ENCODE assay signal across 7 mouse cellular contexts in genomic region chr6:29270961-29271360, GRCm38 (mm10). TPM values are rescaled to one million over a fixed set of nuclear protein-coding genes. Genes with fewer than 3 reads are reported as not detected.
A peak's percentile ranks its signal among the peaks of the same experiment; 100 is the strongest.
DNase-seq lines count a peak whose midpoint lies in the region; ATAC-seq and TF ChIP-seq lines count a peak whose summit lies in the region.

No protein-coding gene starts in this region.

- peak overlapping the region; percentile 51 for H3K4me2 ChIP-seq in intestine, embryonic 16.5 days (ENCODE audit: low read depth, low read length)
- no peak overlapping the region for H3K4me2 ChIP-seq in forebrain, embryonic 15.5 days (replicated peaks)
- no peak overlapping the region for H3K4me2 ChIP-seq in midbrain, embryonic 15.5 days

- no peak overlapping the region for H3K27ac ChIP-seq in ES-E14 (ENCODE audit: insufficient read depth, low read depth, low read length, poor library complexity, severe bottlenecking)
- peak overlapping the region; percentile 34 for H3K27ac ChIP-seq in intestine, embryonic 16.5 days (ENCODE audit: low read length)
- H3K27ac ChIP-seq in forebrain, embryonic 15.5 days (replicated peaks) = no peak overlapping the region
- H3K27ac ChIP-seq in midbrain, embryonic 15.5 days = no peak overlapping the region

- intact Hi-C loops in left cerebral cortex, postnatal 4 days (cut with DNase I) = loop anchor here (10.0 kb wide), 1 partner anchor 96 kb away; the partner anchor contains the start of gene Prrt4

- H3K36me3 ChIP-seq in ES-E14 (ENCODE audit: control insufficient read depth, insufficient read depth, low read length, poor library complexity, severe bottlenecking) = peaks cover 5% of the 10 kb centered on the region; the same call in 1 of the 2 replicates
- 0 out of 2 replicates have a peak, but pooled peaks cover 3% of the 10 kb centered on the region for H3K36me3 ChIP-seq in intestine, embryonic 16.5 days (ENCODE audit: control insufficient read depth, insufficient read depth, low read length)
- peaks cover 6% of the 10 kb centered on the region for H3K36me3 ChIP-seq in forebrain, embryonic 15.5 days
- H3K36me3 ChIP-seq in midbrain, embryonic 15.5 days (replicated peaks) = no peaks in the 10 kb centered on the region

- no peaks in the 10 kb centered on the region for H3K27me3 ChIP-seq in intestine, embryonic 16.5 days (replicated peaks; ENCODE audit: control insufficient read depth, insufficient read depth, low read length)
- H3K27me3 ChIP-seq in forebrain, embryonic 15.5 days = no peaks in the 10 kb centered on the region
- H3K27me3 ChIP-seq in midbrain, embryonic 15.5 days (replicated peaks) = no peaks in the 10 kb centered on the region

- DNase-seq in ES-E14 (ENCODE audit: low read depth, low spot score) = no peak
- peak; percentile 7 for DNase-seq in brain, adult 2 months (ENCODE audit: low read depth, low spot score)
- peak; percentile 74 for DNase-seq in lung, postnatal 10 days
- DNase-seq in left cerebral cortex, postnatal 4 days = no peak

- peaks cover 0 to 4% of the 10 kb centered on the region in 2 experiments; a peak in 1 of 4 replicates for H3K4me1 ChIP-seq in ES-E14 (ENCODE audit: control insufficient read depth in 2 of 2, insufficient read depth in 2 of 2, low read length in 2 of 2, poor library complexity in 1 of 2)
- H3K4me1 ChIP-seq in intestine, embryonic 16.5 days (ENCODE audit: control insufficient read depth, insufficient read depth, low read length) = peaks cover 9% of the 10 kb centered on the region
- peaks cover 15% of the 10 kb centered on the region for H3K4me1 ChIP-seq in forebrain, embryonic 15.5 days
- H3K4me1 ChIP-seq in midbrain, embryonic 15.5 days = peaks cover 5% of the 10 kb centered on the region

- no peaks in the 10 kb centered on the region for H3K9me3 ChIP-seq in ES-E14 (ENCODE audit: control insufficient read depth, insufficient read depth, low read depth, low read length)
- no peaks in the 10 kb centered on the region for H3K9me3 ChIP-seq in intestine, embryonic 16.5 days (ENCODE audit: control insufficient read depth, low read length)
- H3K9me3 ChIP-seq in forebrain, embryonic 15.5 days = no peaks in the 10 kb centered on the region
- H3K9me3 ChIP-seq in midbrain, embryonic 15.5 days = no peaks in the 10 kb centered on the region

- H3K4me3 ChIP-seq in ES-E14 (ENCODE audit: insufficient read depth in 1 of 2, low read depth in 1 of 2, low read length in 2 of 2, poor library complexity in 1 of 2, severe bottlenecking in 1 of 2) = no peak overlapping the region
- peak overlapping the region; percentile 20 for H3K4me3 ChIP-seq in intestine, embryonic 16.5 days (ENCODE audit: low read length)
- H3K4me3 ChIP-seq in forebrain, embryonic 15.5 days = no peak overlapping the region
- H3K4me3 ChIP-seq in midbrain, embryonic 15.5 days = no peak overlapping the region

- 4% methylated on average over 8 of the region's 8 CpGs for WGBS in intestine, embryonic 16.5 days
- WGBS in forebrain, embryonic 15.5 days = 29% methylated on average over 8 of the region's 8 CpGs
- WGBS in midbrain, embryonic 15.5 days = 18% methylated on average over 8 of the region's 8 CpGs

- ATAC-seq in intestine, embryonic 16.5 days = peak; percentile 54
- ATAC-seq in forebrain, embryonic 15.5 days (replicated peaks) = no peak
- ATAC-seq in midbrain, embryonic 15.5 days (replicated peaks) = no peak

- peak overlapping the region; percentile 28; the same call in 1 of the 2 replicates for H3K9ac ChIP-seq in ES-E14 (ENCODE audit: insufficient read depth, low read depth, low read length, poor library complexity, severe bottlenecking)
- peak overlapping the region; percentile 34; the same call in 1 of the 2 replicates for H3K9ac ChIP-seq in intestine, embryonic 16.5 days (ENCODE audit: low read depth, low read length)
- H3K9ac ChIP-seq in forebrain, embryonic 15.5 days (replicated peaks) = no peak overlapping the region
- no peak overlapping the region for H3K9ac ChIP-seq in midbrain, embryonic 15.5 days

- in situ Hi-C loops in ES-E14 (cut with MboI; ENCODE audit: low sequenced_read_pairs in 2 of 2, unreplicated experiment in 2 of 2) = no loop called here

TF ChIP-seq in ES-E14, 5 proteins besides CTCF, POLR2A, EP300 and RAD21:
- TF ChIP-seq CHD2 (IDR thresholded peaks at IDR 0.05; ENCODE audit: low read depth, low read length) (no peak), ZNF384 (IDR thresholded peaks at IDR 0.05; ENCODE audit: low read depth, low read length) (no peak), HCFC1 (IDR thresholded peaks at IDR 0.05; ENCODE audit: borderline replicate concordance, insufficient read depth, low read length) (no peak), ZC3H11A (IDR thresholded peaks at IDR 0.05; ENCODE audit: borderline replicate concordance, low read depth, low read length) (no peak), MAFK (IDR thresholded peaks at IDR 0.05; ENCODE audit: insufficient read depth, low read depth, low read length) (no peak)

RNA-seq across cellular contexts. Expression of gene Hilpda, which starts 1.3 kb away (rescaled TPM):
- 36.9 and 38.9 TPM in 2 replicates for total RNA-seq in ES-E14 (2012; rRNA removed)
- 27.0 and 27.8 TPM in 2 replicates for polyA plus RNA-seq in intestine, embryonic 16.5 days (2015; fragmentation: Nextera tagmentation; extraction: Ambion mirVana)
- 44.3 and 46.1 TPM in 2 replicates for polyA plus RNA-seq in forebrain, embryonic 15.5 days (2015; fragmentation: Nextera tagmentation; extraction: Ambion mirVana)
- 35.8 and 36.2 TPM in 2 replicates for polyA plus RNA-seq in midbrain, embryonic 15.5 days (2015; fragmentation: Nextera tagmentation; extraction: Ambion mirVana)
- total RNA-seq in left cerebral cortex, postnatal 4 days (2021) = 10 to 100 TPM in 1 of 2 experiments, 1 to 10 TPM in 1; 9.6 to 10.4 TPM

RNA-seq across cellular contexts. Expression of gene Fam71f2, which starts 8.4 kb away (rescaled TPM):
- total RNA-seq in ES-E14 (2012; rRNA removed) = 0.42 and 0.58 TPM in 2 replicates
- polyA plus RNA-seq in intestine, embryonic 16.5 days (2015; fragmentation: Nextera tagmentation; extraction: Ambion mirVana) = 0.13 and 0.29 TPM in 2 replicates
- polyA plus RNA-seq in forebrain, embryonic 15.5 days (2015; fragmentation: Nextera tagmentation; extraction: Ambion mirVana) = 0.56 and 0.60 TPM in 2 replicates
- polyA plus RNA-seq in midbrain, embryonic 15.5 days (2015; fragmentation: Nextera tagmentation; extraction: Ambion mirVana) = 0.40 and 0.86 TPM in 2 replicates
- total RNA-seq in left cerebral cortex, postnatal 4 days (2021) = not detected

RNA-seq across cellular contexts. Expression of gene Fam71f1, which starts 48.0 kb away (rescaled TPM):
- 0.21 and 0.80 TPM in 2 replicates for total RNA-seq in ES-E14 (2012; rRNA removed)
- polyA plus RNA-seq in intestine, embryonic 16.5 days (2015; fragmentation: Nextera tagmentation; extraction: Ambion mirVana) = not detected in 2 replicates
- polyA plus RNA-seq in forebrain, embryonic 15.5 days (2015; fragmentation: Nextera tagmentation; extraction: Ambion mirVana) = not detected in 2 replicates
- not detected in 2 replicates for polyA plus RNA-seq in midbrain, embryonic 15.5 days (2015; fragmentation: Nextera tagmentation; extraction: Ambion mirVana)
- total RNA-seq in left cerebral cortex, postnatal 4 days (2021) = not detected

RNA-seq across cellular contexts. Expression of gene Impdh1, which starts 54.8 kb away (rescaled TPM):
- 24.9 and 29.7 TPM in 2 replicates for total RNA-seq in ES-E14 (2012; rRNA removed)
- 39.7 and 40.1 TPM in 2 replicates for polyA plus RNA-seq in intestine, embryonic 16.5 days (2015; fragmentation: Nextera tagmentation; extraction: Ambion mirVana)
- 54.5 and 57.3 TPM in 2 replicates for polyA plus RNA-seq in forebrain, embryonic 15.5 days (2015; fragmentation: Nextera tagmentation; extraction: Ambion mirVana)
- 59.3 and 63.4 TPM in 2 replicates for polyA plus RNA-seq in midbrain, embryonic 15.5 days (2015; fragmentation: Nextera tagmentation; extraction: Ambion mirVana)
- total RNA-seq in left cerebral cortex, postnatal 4 days (2021) = 10 to 100 TPM; 92.7 to 96.6 TPM

Comparison
In these comparisons a context has a peak if more than half of its experiments do, and no peak if none do; other contexts are left out.
1. DNase-seq: peak in brain, adult 2 months (single experiment) and lung, postnatal 10 days (single experiment); none in ES-E14 (single experiment) and left cerebral cortex, postnatal 4 days (single experiment).
2. H3K9ac ChIP-seq: peak in ES-E14 (single experiment) and intestine, embryonic 16.5 days (single experiment); none in forebrain, embryonic 15.5 days (single experiment) and midbrain, embryonic 15.5 days (single experiment).